Mouse (Mus musculus) kidney, postnatal 4 days (tissue): ENCODE results near the gene Kndc1.

Source experiments
- DNase-seq, 2 experiments: peaks; one replicate each; pipeline ENCODE4 v3.0.0; 2021; ENCODE audit warnings: mixed read lengths in 2 of 2

Kndc1 gene

GRCm38 (mm10) chr7:139951991-139952633 is 57.6 kb downstream of the Kndc1 start:
- no peak for DNase-seq

DNA sequence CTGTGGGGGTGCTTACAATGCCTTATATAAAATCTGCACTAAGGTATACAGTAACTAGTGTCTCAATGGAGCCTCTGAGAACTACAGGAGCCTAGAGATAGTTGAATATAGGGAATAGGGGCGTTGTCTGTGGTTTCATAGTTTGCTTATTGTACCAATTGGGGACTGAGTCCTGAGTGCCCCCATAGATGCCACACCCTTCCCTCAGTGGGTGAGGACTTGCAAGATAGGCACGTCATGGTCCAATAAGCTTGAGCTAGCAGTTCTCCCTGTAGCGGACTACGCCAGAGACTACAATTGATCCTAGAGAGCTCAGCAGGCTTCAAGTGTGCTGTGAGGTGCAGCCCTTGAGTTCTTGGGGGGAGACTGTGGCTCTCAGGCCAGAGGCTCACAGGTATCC is 61.0 kb downstream of the Kndc1 start:
- DNase-seq: no peak

- no peak for DNase-seq
These were observed 62.2 kb downstream of the Kndc1 start for GRCm38 (mm10) chr7:139956658-139957057.

GRCm38 (mm10) chr7:139957437-139957836 is 62.9 kb downstream of the Kndc1 start:
- DNase-seq: peak; percentile 29 to 46

GRCm38 (mm10) chr7:139957958-139958357 is 63.5 kb downstream of the Kndc1 start:
- DNase-seq: no peak

GRCm38 (mm10) chr7:139961141-139961540 is 66.6 kb downstream of the Kndc1 start:
- DNase-seq: no peak

DNA sequence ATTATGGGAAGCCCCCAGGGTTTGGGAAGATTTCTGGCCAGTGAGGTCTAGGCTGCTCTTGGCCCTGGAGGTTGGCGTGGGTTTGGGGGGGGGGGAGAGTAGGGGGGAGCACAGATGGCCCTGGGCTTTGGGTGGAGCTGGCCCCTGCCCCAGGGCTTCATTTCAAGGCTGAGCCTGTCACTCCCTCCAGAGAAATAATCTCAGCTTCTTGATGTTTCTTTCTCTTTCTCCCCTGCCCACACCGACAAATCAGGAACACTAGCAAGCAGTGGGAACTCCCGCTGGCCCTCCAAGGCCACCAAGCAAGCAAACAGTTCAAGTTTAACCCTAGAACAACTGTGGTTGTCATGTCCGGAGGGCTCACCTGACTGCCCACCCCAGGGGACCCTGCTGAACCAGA is 69.3 kb downstream of the Kndc1 start:
- DNase-seq: no peak

GRCm38 (mm10) chr7:139967175-139967574 is 72.7 kb downstream of the Kndc1 start:
- no peak for DNase-seq

DNA sequence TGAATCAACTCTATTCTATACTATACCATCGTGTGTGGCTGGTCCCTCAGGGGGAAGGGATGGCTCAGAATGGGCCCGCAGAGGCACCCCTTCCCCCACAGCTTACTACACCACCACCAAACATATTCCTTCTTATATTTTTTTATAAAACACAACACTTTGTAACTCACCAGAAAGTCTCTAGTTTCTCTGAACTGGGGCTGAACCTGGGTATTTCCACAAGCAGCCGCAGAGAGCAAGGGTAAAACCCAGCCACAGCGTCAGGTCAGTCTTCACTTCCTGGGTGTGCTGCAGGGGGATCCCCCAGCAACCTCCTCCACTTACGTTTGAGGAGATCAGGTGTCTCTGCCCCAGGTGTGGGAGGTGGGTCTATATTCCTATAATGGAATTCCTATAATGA is 73.9 kb downstream of the Kndc1 start:
- no peak for DNase-seq

- peak; percentile 92 to 94 for DNase-seq
These were observed 75.0 kb downstream of the Kndc1 start for GRCm38 (mm10) chr7:139969348-139970130.

DNA sequence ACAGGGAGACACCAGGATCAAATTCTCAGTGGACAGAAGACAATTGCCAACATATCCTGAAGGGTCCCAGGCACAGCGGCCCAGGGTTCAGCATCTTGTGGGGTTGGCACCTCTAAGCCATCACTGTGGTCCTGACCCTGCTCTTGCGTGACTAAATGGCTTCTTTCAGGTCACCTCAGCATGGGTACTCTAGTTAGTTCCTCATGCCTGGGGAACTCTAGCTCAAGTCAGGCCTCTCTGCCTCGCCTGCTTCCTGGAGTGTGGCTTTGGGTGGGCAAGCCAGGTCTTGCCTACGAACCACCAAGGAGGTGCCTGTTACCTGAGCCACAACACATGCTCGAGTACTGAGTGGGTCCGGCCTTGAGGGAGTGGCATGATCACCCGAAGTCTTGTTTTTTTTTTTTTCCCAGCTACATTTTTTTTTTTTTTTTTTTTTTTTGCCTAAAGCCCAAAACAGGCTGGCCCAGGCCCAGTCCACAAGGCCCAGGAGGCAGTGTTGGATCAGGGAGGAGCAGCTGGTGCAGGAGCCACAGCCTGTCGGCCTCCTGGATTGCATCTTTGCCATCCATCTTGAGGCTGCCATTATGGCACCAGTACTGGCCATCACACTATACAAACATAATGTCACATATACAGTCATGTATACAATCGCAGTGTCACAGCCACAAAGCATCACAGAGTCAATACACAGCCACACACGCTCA is 75.9 kb downstream of the Kndc1 start:
- no peak for DNase-seq

GRCm38 (mm10) chr7:139970979-139971378 is 76.5 kb downstream of the Kndc1 start:
- no peak for DNase-seq

GRCm38 (mm10) chr7:139971436-139971835 is 76.9 kb downstream of the Kndc1 start:
- DNase-seq: no peak

GRCm38 (mm10) chr7:139972923-139973331 is 78.4 kb downstream of the Kndc1 start:
- no peak for DNase-seq

GRCm38 (mm10) chr7:139974307-139974706 is 79.8 kb downstream of the Kndc1 start:
- no peak for DNase-seq

DNA sequence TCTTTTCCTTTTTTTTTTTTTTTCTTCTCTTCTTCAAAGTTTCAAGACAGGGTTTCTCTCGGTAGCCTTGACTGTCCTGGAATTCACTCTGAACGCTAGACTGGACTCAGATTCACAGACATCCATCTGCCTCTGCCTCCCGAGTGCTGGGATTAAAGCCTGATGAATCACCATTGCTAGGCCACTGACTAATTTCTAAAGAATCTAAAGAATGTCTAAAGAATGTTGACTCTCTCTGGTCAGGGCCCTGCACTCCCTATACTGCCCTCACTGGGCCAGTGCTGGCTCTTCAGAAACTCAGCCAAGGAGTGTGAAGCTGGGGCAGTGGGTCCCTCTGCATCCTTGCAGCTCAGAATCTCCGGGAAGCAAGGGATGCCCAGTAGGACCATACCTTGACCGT is 81.0 kb downstream of the Kndc1 start:
- no peak for DNase-seq

DNA sequence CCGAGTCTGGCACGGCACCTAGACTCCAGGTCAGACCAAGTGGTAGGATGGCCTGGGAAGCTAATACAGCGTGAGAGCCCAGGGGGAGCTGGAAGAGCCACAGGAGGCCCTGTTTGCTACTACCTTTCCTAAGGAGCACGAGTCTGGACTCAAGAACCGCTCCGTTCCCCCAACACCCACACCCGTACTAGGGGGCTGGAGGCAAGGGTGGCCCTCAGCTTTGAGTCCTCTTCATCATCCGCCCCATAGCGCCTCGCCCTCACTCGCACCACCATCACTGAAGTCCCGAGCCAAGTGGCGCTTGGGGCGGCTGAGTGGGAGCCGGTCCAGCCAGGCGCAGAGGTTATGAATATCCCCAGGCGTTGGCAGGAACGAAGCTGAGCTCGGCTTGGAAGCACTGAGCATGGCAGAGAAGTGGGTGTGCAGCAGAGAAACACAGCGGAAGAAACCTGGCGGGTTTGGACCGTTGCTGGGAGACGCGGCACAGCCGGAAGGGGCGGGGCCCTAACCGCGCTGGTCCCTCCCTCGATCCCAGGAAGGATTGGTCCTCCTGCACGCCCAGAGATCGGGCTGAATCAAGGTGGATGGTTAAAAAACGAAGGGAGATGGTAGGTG is 83.9 kb downstream of the Kndc1 start, which contains the start of gene 6430531B16Rik:
Gene 6430531B16Rik (minus strand): TSS at position 478 of the 615 bp plus-strand sequence.
- peak; percentile 86 to 90 for DNase-seq

DNA sequence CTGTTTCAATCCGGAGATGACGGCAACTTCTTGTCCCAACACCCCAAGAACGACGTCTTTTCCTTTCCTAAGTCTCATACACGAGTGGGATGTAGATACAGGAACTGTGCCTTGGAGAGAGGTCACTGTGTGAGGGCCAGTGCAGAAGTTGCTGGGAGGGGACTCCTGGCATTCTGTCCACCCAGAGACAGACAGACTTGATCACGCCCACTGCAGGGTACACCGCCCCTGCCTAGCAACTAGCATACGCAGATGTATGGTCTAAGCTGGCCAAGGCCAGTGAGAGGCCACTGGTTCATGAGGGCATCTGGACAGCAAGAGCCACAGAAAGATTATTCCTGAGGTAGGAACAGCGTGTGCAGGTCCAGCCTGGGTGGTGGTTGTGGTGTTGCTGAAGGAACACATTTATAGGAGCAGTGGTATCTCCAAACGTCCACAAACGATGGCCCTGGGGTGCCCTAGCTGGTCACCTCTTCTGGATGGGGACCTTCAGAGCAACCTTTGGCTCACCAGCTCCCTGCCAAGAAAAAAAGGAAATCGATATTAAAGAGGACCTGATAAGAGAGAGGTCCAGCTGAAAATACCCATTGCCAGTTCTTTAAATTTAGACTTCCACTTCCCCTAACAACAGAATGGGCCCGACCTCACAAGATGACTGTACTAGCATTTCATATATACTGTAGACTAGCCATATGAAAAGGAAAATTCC is 84.7 kb downstream of the Kndc1 start:
- DNase-seq: peak; percentile 14 to 29

DNA sequence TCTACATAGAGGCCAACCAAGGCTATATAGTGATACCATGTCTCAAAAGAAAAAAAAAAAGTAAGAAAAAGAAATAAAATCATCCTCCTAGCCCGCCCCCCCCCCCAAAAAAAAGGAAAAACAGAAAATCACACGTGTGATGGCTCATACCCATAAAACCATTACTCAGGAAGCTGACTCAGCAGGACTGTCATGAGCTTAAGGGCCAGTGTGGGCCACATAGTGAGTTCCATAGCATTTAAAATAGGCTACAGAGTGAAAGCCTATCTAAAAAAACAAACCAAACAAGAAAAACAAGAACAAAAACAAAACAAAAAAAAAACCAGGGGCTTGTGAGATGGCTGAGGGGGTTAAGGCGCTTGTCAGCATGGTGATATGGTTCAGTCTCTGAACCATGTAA is 86.3 kb downstream of the Kndc1 start:
- DNase-seq: no peak

- DNase-seq: no peak
These were observed 87.6 kb downstream of the Kndc1 start for GRCm38 (mm10) chr7:139982058-139982457.

DNA sequence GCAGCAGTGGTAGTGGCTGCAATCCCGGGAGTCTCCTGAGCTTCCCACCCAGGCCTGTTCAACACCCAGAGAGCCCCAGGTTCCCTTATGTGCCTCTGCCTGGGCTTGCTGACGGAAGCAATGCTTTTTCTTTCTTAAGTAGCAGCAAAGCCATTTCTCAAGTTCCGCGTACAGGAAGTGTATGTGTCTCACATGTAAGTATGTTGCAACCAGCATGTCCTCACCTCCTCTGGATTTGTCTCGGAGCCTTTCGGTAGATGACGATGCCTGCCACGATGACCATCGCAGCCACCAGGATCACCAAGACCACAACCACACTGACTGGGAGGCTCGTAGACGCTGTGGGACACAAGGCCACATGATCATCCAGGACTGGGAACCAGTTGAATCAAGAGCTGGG is 90.0 kb downstream of the Kndc1 start:
- no peak for DNase-seq

DNA sequence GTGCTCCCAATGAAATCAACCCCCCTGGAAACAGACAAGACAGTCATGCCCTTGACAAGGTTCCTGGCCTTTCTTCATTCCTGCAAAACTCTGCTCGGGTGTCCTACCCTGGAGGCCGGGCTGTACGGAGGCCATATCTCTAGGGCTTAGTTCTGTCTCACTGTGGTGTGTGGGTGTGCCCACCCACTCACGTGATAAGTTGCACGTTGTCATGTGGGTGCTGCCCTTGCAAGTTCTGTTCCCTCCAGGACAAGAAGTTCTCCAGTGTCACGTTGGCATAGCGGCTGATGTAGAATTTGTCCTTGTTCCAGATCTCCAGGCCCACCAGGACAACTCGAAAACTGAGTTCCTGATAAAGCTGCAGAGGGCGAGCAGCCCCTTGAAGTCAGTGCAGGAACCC is 93.8 kb downstream of the Kndc1 start:
- DNase-seq: no peak
